Mouse (Mus musculus) embryonic fibroblast, embryonic 13.5 days (primary cell): ENCODE measurements around the gene Slco1a5.

ENCODE experiments used
- CTCF ChIP-seq: IDR thresholded peaks from 2 replicates; pipeline ENCODE4 v1.5.1; 2011; ENCODE audit warnings: mild to moderate bottlenecking, control low read depth, low read length, moderate library complexity, borderline replicate concordance; ENCODE audit not compliant: insufficient read depth
- POLR2A ChIP-seq: IDR thresholded peaks from 2 replicates; pipeline ENCODE4 v1.6.1; 2011; ENCODE audit warnings: low read depth, mild to moderate bottlenecking, control low read depth, low read length, moderate library complexity

DNA sequence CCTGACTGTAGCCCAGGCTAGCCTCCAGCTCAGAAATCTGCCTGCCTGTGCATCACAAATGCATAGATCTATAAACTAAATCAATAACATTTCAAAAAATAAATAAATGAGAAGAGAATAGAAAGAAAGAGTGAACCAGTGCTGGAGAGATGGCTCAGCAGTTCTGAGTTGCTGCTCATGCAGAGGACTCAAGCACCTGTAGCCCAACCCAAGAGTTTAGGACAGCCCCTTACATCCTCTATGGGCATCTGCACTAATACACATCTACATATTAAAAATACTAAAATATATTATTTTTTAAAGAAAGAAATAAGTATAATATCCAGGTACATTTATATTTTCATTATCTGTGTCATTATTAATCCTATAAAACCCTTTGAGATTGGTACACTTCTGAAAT is 17.7 kb downstream of the Slco1a5 start:
- no peak for TF ChIP-seq CTCF
- TF ChIP-seq POLR2A: no peak
